In genomic region chr1:192069971-192070591, GRCm38 (mm10) we compare ENCODE assay signal across 9 mouse cellular contexts. TPM values are rescaled to one million over a fixed set of nuclear protein-coding genes. Genes with fewer than 3 reads are reported as not detected.
DNase-seq lines count a peak whose midpoint lies in the region; ATAC-seq lines count a peak whose summit lies in the region.
"Had no signal": no experiment of that assay in that cellular context is flagged by ENCODE, and none has a peak within 500 bp of the region (broad histone marks: within the 10 kb centered on the region; RNA-seq: fewer than 3 reads in every experiment).

No protein-coding gene starts in this region.

- peaks cover 19% of the 10 kb centered on the region for H3K36me3 ChIP-seq in intestine, embryonic 14.5 days (ENCODE audit: control insufficient read depth, insufficient read depth, low read length)
- H3K36me3 ChIP-seq in limb, embryonic 15.5 days = peaks cover 22% of the 10 kb centered on the region; the same call in 1 of the 2 replicates

- ATAC-seq in intestine, embryonic 14.5 days (replicated peaks; ENCODE audit: low FRiP score, low TSS enrichment, low read depth) = peak; percentile 18; the same call in 1 of the 2 replicates
- no peak for ATAC-seq in limb, embryonic 15.5 days (ENCODE audit: insufficient number of reproducible peaks, low FRiP score, low TSS enrichment, low read depth)

- peak overlapping the region; percentile 34 for H3K4me2 ChIP-seq in intestine, embryonic 14.5 days (ENCODE audit: low read length)
- H3K4me2 ChIP-seq in limb, embryonic 15.5 days = peak overlapping the region; percentile 33; the same call in 1 of the 2 replicates

- H3K27me3 ChIP-seq in intestine, embryonic 14.5 days (replicated peaks; ENCODE audit: control insufficient read depth, insufficient read depth, low read length) = no peaks in the 10 kb centered on the region
- H3K27me3 ChIP-seq in limb, embryonic 15.5 days = no peaks in the 10 kb centered on the region; the same call in 1 of the 2 replicates

- 27% methylated on average over 13 of the region's 13 CpGs for WGBS in intestine, embryonic 14.5 days
- 19% methylated on average over 13 of the region's 13 CpGs for WGBS in limb, embryonic 15.5 days

- no peaks in the 10 kb centered on the region for H3K9me3 ChIP-seq in intestine, embryonic 14.5 days (ENCODE audit: control insufficient read depth, low read length)
- H3K9me3 ChIP-seq in limb, embryonic 15.5 days = no peaks in the 10 kb centered on the region

- peak; percentile 47 for DNase-seq in embryo, embryonic 11 days
- DNase-seq in embryo, embryonic 10.5 days (ENCODE audit: low spot score) = no peak
- DNase-seq in right cerebral cortex, adult 2 months (ENCODE audit: low spot score in 2 of 2) = peak; percentile 50 to 51
- no peak for DNase-seq in right cerebral cortex, postnatal 4 days
- no peak for DNase-seq in intestine, embryonic 14.5 days (ENCODE audit: low spot score)
- DNase-seq in yolk sac, embryonic 10.5 days (ENCODE audit: low spot score) = no peak
- DNase-seq in spleen, postnatal 14 days (ENCODE audit: low spot score in 2 of 2) = no peak

- no peak overlapping the region for H3K4me3 ChIP-seq in intestine, embryonic 14.5 days (ENCODE audit: low read depth, low read length)
- H3K4me3 ChIP-seq in limb, embryonic 15.5 days = no peak overlapping the region
- H3K4me3 ChIP-seq: erythroblast, embryonic 14.5 days had no signal

- H3K4me1 ChIP-seq in intestine, embryonic 14.5 days (replicated peaks; ENCODE audit: control insufficient read depth, insufficient read depth, low read length) = peaks cover 26% of the 10 kb centered on the region
- H3K4me1 ChIP-seq in limb, embryonic 15.5 days = peaks cover 39% of the 10 kb centered on the region

- no peak overlapping the region for H3K9ac ChIP-seq in intestine, embryonic 14.5 days (ENCODE audit: low read length)
- H3K9ac ChIP-seq in limb, embryonic 15.5 days = no peak overlapping the region

- H3K27ac ChIP-seq in intestine, embryonic 14.5 days (ENCODE audit: low read depth) = peak overlapping the region; percentile 65
- H3K27ac ChIP-seq in limb, embryonic 15.5 days = peak overlapping the region; percentile 72

RNA-seq across cellular contexts. Expression of gene Traf5, which starts 22.3 kb away (rescaled TPM):
- 21.3 and 26.0 TPM in 2 replicates for polyA plus RNA-seq in intestine, embryonic 14.5 days (2014; fragmentation: Nextera tagmentation; extraction: Ambion mirVana)
- polyA plus RNA-seq in limb, embryonic 15.5 days (2015; fragmentation: Nextera tagmentation; extraction: Ambion mirVana) = 21.7 TPM in 2 replicates

Comparison
In these comparisons a context has a peak if more than half of its experiments do, and no peak if none do; other contexts are left out.
1. DNase-seq: peak in embryo, embryonic 11 days (single experiment) and right cerebral cortex, adult 2 months (2 of 2); none in embryo, embryonic 10.5 days (single experiment), right cerebral cortex, postnatal 4 days (single experiment), intestine, embryonic 14.5 days (single experiment), yolk sac, embryonic 10.5 days (single experiment) and spleen, postnatal 14 days (0 of 2).